Mouse (Mus musculus): Measurements from ENCODE around the gene Pcbp3. TPM values are rescaled to one million over a fixed set of nuclear protein-coding genes. Genes with fewer than 3 reads are reported as not detected.

Pcbp3 gene
- total RNA-seq, 2 experiments from 2014 or later = 1.9 to 3.2 TPM

DNA sequence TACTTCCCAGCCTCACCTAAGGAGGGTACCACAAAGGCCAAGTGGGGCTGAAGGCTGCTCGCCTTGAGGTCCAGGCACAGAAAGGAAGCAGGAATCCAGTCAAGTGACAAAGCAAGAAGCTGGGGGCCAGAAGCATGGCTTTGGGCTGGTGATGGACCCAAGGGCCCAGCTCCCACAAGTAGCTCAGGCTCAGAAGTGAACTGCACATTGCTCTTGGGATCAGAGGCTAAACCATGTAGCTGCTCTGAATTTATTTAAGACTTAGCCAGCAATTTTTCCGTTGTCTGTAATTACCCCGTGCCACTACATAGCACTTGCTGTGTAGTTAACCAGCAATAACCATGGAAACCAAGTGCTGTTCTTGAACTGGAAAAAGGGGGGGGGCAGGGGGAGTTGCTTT, 117.3 kb downstream of the Pcbp3 start:
- DNase-seq = no peak

DNA sequence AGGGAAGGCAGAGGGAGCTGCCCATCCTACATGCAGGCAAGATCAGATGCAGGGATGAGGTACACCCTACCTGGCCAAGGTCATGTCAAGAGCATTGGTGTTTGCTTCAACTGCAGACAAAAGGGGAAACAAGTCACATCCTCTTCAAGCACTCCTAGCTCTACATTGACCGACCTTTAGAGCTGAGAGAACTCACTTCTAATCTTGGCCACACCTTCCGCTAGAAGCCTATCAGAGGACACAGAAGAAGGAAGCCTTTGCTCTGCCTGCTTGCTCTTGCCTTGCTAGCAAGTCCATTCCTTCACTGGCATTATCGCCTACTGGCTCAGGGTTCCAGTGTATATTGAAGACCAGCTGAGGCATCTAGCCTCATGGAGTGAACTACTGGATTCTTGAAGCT, 119.6 kb downstream of the Pcbp3 start:
- DNase-seq = no peak

DNA sequence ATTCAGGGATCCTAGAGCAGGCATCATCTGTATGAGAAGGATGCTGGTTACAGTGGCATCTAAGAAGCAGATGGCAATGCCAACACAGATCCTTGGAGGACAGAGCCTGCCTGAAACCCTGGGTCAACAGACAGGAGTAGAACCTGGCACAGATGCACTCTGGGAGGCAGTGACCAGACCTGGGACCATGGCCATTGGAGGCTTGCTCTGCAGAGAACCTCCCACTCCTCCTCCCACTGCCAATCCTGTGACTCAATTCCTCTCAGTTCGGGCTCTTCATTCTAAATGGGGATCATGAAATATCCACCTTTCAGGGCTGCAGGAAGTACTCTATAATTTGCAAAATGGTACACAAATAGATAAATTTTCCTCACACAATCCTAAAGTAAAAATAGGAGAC, 120.5 kb downstream of the Pcbp3 start:
- no peak for DNase-seq

GRCm38 (mm10) chr10:76840566-76840965, 121.1 kb downstream of the Pcbp3 start:
- DNase-seq = no peak

DNA sequence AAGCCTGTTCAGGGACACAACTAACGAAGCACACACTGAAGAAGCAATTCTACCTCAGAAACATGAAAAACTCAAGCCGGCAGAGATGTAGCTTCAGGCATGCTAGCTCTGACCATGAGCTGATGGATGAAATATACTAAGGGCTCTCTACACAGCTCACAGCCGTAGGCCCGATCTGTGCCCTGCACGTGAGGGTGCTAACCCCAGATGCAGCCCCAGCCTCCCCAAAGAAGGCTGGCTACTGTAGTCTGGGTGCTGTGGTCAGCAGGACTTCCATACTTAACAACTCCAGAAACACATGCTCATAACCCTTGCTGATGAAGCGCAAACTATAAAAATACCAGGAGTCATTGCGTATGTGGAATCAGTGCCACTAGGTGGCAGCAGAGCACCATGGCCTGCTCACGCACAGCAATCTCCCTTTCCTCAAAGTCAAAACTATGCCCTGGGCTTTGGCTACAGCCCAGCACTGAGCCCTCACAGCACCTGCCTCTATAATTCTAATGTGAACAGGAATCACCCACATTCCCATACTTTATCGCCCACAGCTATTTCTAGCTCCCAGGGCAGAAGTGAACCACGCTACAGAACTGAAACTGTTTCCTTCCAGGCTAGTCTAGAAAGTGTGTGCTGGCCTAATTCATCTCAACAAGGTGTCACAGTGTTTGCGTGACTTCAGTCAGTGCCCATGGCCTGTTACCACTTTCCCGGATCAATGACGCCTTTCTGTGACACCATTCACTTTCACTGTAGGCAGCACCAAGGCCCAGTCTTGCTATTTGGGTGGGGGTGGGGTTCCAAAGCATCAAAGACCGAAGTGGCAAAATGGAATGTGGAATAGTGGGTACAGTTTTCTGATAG, 126.0 kb downstream of the Pcbp3 start:
- peak; percentile 53 for DNase-seq

GRCm38 (mm10) chr10:76832841-76833240, 128.8 kb downstream of the Pcbp3 start:
- DNase-seq = no peak

DNA sequence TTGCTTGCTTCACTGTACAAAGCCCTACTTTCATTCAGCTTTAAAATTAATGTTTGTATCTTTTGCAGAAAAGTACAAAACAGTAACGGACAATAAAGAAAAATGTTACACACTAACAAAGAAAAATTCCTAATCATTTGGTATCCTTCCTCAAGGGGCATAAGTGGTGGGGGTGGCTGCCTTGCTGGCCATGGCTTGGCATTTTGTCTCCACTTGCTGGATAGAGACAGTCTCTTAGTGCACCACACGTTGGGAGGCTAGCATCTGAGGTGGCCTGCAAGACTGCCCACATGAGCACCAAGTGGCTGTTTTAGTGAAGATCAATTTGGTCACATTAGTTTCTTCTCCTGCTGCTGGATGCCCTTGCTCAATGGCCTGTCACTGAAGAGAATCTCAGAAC, 129.8 kb downstream of the Pcbp3 start:
- DNase-seq = no peak

- DNase-seq = no peak
These were observed 130.5 kb downstream of the Pcbp3 start for GRCm38 (mm10) chr10:76831151-76831550.

DNA sequence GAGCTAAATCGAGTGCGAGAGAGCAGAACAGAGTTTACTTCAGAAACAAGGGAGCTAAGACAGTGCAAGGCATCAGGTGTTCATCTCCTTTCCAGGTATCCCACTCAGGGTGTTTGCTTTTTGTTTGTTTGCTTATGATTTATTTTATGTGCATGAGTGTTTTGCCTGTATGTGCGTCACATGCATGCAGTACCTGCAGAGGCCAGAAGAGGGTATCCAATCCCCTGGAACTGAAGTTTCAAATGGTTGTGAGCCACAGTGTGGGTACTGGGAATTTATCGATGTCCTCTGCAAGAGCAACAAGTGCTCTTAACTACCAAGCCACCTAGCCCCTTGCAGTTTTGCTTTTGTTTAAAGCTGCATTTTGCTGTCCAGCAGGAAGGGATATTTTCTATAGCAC, 132.8 kb downstream of the Pcbp3 start:
- DNase-seq = no peak

DNA sequence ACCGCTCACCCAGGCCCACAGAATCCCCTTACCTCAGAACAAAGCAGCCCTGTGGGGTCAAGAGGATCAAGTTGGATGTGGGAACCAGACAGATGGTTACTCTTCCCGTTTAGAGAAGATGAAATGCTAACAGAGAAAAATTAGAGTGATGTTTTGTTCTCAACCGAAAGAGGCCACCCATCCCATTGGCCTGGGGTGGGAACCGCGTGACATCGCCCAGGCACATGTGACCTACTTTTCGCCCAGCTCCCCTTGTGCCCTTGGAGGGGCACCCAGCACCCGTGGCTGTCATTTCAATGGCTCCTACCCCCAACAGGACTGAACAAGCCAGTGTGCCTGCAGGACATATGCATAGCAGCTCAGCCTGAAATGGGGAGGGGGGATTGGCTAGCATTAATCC, 139.0 kb downstream of the Pcbp3 start:
- DNase-seq = no peak

DNA sequence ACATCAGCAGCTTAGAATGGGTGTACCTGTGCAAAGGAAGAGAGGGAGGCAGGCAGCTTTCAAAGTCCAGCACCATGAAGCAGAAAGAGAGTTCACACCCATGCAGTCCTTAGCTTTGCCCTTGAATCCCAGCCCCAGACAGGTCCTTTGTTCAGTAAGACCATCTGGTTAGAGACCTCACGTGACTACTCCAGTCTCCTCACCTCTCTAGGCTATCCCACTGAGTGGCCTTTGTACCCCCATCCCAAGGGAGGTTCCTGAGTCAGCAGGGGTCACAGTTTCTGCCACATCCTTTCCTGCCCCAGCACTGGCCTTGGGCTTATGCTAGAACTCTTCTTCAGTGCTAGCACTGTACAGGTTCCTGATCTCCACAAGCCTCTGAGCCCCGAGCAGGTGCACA, 142.4 kb downstream of the Pcbp3 start:
- DNase-seq = no peak

DNA sequence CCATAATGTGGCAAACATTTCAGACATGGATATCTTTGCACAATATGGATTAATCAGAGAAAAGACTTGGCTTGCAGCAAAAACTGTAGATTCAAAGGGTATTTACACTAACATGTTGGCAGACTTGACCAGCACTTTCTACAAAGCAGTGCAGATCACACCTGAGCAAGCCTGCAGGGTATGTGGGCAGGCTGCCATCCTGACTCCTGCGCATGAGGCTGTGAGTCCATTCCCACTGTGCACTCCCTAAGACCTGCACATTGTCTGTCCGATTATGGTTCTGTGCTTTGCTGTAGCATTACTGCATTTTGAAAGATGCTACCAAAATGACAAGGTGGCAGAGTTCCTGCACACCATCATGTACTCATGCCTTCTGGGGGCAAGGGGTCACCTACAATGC, 143.3 kb downstream of the Pcbp3 start:
- no peak for DNase-seq

GRCm38 (mm10) chr10:76816930-76817329, 144.8 kb downstream of the Pcbp3 start:
- no peak for DNase-seq

GRCm38 (mm10) chr10:76816436-76816835, 145.3 kb downstream of the Pcbp3 start:
- no peak for DNase-seq

GRCm38 (mm10) chr10:76815481-76815880, 146.2 kb downstream of the Pcbp3 start:
- DNase-seq = no peak

GRCm38 (mm10) chr10:76814811-76815210, 146.9 kb downstream of the Pcbp3 start:
- no peak for DNase-seq

DNA sequence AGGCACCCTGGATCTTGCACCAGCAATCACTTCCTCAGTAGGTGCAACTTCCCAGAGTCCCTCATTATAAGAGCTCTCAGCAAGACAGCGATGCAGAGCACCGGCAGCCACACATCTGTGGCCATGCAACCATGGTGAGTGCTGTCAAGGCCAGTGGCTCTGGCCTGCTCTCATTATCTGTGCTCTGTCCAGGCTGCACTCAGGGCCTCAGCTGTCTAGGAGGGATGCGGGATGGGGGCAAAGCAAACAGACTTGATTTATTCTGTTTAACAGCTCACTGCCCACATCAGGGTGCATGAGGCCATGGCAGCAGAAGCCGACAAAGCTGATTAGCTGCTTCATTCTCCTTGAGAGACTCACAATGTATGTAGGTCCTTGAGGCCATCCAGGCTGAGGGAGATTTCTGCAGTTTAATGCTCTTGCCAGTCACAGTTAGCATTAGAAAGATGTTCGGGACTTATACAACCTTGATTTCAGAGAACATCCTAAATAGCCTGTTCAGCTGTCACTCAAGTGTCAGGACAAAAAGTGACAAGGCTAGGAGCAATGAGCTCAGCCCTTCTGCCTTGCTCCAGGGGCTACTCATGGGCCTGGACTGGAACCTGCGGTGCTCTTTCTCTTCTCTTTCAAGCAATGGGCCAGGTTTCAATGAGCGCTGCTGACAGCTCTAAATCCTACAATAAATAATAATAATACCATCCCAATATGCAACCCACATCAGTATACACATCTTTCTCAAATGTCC, 151.6 kb downstream of the Pcbp3 start:
- no peak for DNase-seq

DNA sequence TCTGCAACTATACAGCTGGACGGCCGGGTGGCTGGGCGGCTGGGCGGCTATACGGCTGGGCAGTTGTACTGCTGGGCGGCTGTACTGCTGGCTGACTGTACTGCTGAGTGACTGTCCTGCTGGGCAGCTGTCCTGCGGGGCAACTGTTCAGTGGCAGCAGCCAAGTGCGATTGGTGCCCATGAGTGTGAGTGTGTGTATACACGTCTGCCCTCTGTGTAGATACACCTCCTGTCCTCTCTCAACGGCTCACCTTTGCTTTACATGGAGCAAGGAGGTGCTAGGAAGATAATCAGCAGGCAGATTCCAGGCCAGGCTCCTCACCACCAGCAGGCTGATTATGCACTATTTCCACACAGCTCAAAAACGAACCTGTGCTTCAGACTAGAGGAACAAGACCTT, 152.2 kb downstream of the Pcbp3 start:
- no peak for DNase-seq

- no peak for DNase-seq
These were observed 153.0 kb downstream of the Pcbp3 start for GRCm38 (mm10) chr10:76808446-76809400.

GRCm38 (mm10) chr10:76802500-76802885, 159.2 kb downstream of the Pcbp3 start:
- DNase-seq = no peak

DNA sequence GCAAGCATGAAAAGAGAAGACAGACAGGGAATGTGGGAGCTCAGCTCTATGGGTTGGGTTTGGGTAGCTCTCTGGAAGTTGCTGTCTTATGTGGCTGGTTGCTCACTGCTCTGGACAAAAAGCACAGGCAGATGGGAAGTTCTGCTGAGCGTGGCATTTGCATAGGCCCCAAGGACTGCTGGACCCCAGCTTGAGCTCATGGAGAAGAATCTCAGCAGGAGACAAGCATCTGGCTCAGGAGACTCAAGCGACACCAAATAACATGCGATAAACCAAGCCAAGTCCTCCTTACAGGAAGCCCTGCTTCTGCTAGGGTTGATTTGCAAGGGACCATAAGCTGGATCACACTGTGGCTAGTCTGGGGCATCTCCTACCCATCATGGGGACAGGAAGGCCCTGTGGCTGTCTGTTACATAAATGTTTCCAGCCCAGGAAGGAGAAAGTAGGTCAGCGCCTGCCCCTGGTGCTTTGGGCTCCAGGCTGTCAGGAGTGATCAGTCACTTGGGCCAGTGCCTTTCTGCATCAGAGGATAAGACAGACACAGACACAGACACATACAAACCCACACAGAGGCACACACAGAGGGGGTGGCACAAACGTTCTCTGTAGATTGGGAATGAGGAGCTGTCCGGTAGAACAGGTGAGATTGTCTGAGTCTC, 159.7 kb downstream of the Pcbp3 start:
- DNase-seq = no peak

DNA sequence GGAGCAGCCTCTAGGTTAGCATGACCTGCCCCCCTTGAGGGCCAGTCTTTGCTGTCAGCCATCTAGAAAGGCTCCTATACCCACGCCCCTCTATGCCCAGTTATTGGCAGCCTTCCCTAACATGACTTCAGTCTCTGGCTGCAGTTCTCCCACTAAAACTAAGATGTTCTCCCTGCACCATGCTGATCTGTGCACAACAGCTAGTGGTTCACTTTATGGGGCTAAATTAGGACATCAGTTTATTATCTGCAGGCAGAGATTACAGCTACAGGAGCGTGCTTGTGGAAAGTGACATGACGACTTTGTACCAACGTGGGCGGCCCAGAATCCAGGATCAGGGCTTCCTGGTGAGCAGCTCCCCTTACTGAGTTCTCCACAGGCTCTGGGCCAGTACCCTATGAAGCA, 160.4 kb downstream of the Pcbp3 start:
- DNase-seq = no peak
